Mouse (Mus musculus): ENCODE measurements around the gene Kazn. TPM values are rescaled to one million over a fixed set of nuclear protein-coding genes. Genes with fewer than 3 reads are reported as not detected.

Kazn gene
- total and polyA plus RNA-seq, 3 experiments: 1.3 to 9.7 (median 4.2) TPM

GRCm38 (mm10) chr4:142218997-142219396, 20.2 kb downstream of the Kazn start:
- no peaks in the 10 kb centered on the region for H3K27me3 ChIP-seq (replicated peaks)
- peaks cover 0 to 14% of the 10 kb centered on the region in 2 experiments for H3K36me3 ChIP-seq (replicated peaks in 1 of 2; ENCODE audit: control insufficient read depth in 1 of 2, insufficient read depth in 1 of 2, low read length in 1 of 2)
- no peaks in the 10 kb centered on the region for H3K9me3 ChIP-seq (replicated peaks; ENCODE audit: low read length)
- H3K27ac ChIP-seq (ENCODE audit: insufficient read depth, low read depth): no peak overlapping the region
- in situ Hi-C loops (cut with MboI; ENCODE audit: low pct_ligation_motif_present, low pct_unique_long_range_greater_than_20kb, low sequenced_read_pairs): no loop called here
- no peak overlapping the region for H3K4me3 ChIP-seq (replicated peaks in 1 of 3; ENCODE audit: low read depth in 2 of 3, low read length in 2 of 3, poor library complexity in 1 of 3)
- TF ChIP-seq CTCF (conservative IDR thresholded peaks at IDR 0.05 in 1 of 2, IDR thresholded peaks at IDR 0.05 in 1 of 2; ENCODE audit: low read depth in 2 of 2, low read length in 2 of 2): no peak
- no peak for TF ChIP-seq NRF1 (IDR thresholded peaks at IDR 0.05; ENCODE audit: low read depth, low read length)
- TF ChIP-seq TBP (conservative IDR thresholded peaks at IDR 0.05; ENCODE audit: low read depth, low read length): no peak
- TF ChIP-seq SMC3 (IDR thresholded peaks at IDR 0.05; ENCODE audit: low read depth, low read length): no peak
- no peak for TF ChIP-seq UBTF (IDR thresholded peaks at IDR 0.05; ENCODE audit: low read depth, low read length)
- no peak for TF ChIP-seq MAZ (IDR thresholded peaks at IDR 0.05; ENCODE audit: low read depth, low read length)
- no peak for TF ChIP-seq KAT2A (IDR thresholded peaks at IDR 0.05; ENCODE audit: insufficient replicate concordance, low read length)
- TF ChIP-seq MEF2A (IDR thresholded peaks at IDR 0.05; ENCODE audit: borderline replicate concordance, low read depth, low read length): no peak
- TF ChIP-seq MAX (IDR thresholded peaks at IDR 0.05; ENCODE audit: low read length): no peak
- TF ChIP-seq ETS1 (conservative IDR thresholded peaks at IDR 0.05; ENCODE audit: low read depth, low read length): no peak
- TF ChIP-seq POLR2A (IDR thresholded peaks at IDR 0.05; ENCODE audit: low read depth, low read length): no peak
- no peak for TF ChIP-seq CHD2 (IDR thresholded peaks at IDR 0.05; ENCODE audit: low read length)
- no peak for TF ChIP-seq ELF1 (IDR thresholded peaks at IDR 0.05; ENCODE audit: low read depth, low read length)
- TF ChIP-seq E2F4 (IDR thresholded peaks at IDR 0.05; ENCODE audit: insufficient replicate concordance, low read depth, low read length): no peak
- TF ChIP-seq GABPA (IDR thresholded peaks at IDR 0.05; ENCODE audit: insufficient replicate concordance, low read depth, low read length): no peak
- TF ChIP-seq POLR2AphosphoS2 (IDR thresholded peaks at IDR 0.05; ENCODE audit: low read depth, low read length): no peak
- DNase-seq (ENCODE audit: extremely low read depth): no peak
- no peak overlapping the region for H3K4me2 ChIP-seq (ENCODE audit: insufficient read depth, low read depth, poor library complexity, severe bottlenecking)
- H3K79me2 ChIP-seq (replicated peaks; ENCODE audit: control insufficient read depth, extremely low read depth, insufficient read depth, poor library complexity, severe bottlenecking): no peaks in the 10 kb centered on the region
- peaks cover 0 to 10% of the 10 kb centered on the region in 2 experiments; a peak in 2 of 4 replicates for H3K4me1 ChIP-seq (ENCODE audit: control insufficient read depth in 1 of 2, insufficient read depth in 2 of 2)
- H3K9ac ChIP-seq (ENCODE audit: insufficient read depth, low read depth): no peak overlapping the region
- dilution Hi-C loops (cut with MboI; ENCODE audit: extremely low pct_ligation_motif_present, extremely low pct_unique_long_range_greater_than_20kb, low sequenced_read_pairs): no loop called here

GRCm38 (mm10) chr4:142217048-142217447, 22.2 kb downstream of the Kazn start:
- no peak for DNase-seq (ENCODE audit: extremely low read depth)
- Histone ChIP-seq H3K27ac (ENCODE audit: insufficient read depth, low read depth) (no peak overlapping the region), H3K9ac (ENCODE audit: insufficient read depth, low read depth) (no peak overlapping the region), H3K4me3 (replicated peaks in 1 of 3; ENCODE audit: low read depth in 2 of 3, low read length in 2 of 3, poor library complexity in 1 of 3) (no peak overlapping the region), H3K36me3 (replicated peaks in 1 of 2; ENCODE audit: control insufficient read depth in 1 of 2, insufficient read depth in 1 of 2, low read length in 1 of 2) (peaks cover 0 to 10% of the 10 kb centered on the region in 2 experiments), H3K79me2 (replicated peaks; ENCODE audit: control insufficient read depth, extremely low read depth, insufficient read depth, poor library complexity, severe bottlenecking) (no peaks in the 10 kb centered on the region), H3K27me3 (replicated peaks) (no peaks in the 10 kb centered on the region), H3K4me2 (ENCODE audit: insufficient read depth, low read depth, poor library complexity, severe bottlenecking) (no peak overlapping the region), H3K9me3 (replicated peaks; ENCODE audit: low read length) (no peaks in the 10 kb centered on the region), H3K4me1 (ENCODE audit: control insufficient read depth in 1 of 2, insufficient read depth in 2 of 2) (peaks cover 0 to 19% of the 10 kb centered on the region in 2 experiments; a peak in 2 of 4 replicates)
- TF ChIP-seq EP300 (IDR thresholded peaks at IDR 0.05; ENCODE audit: low read length) (no peak), CTCF (conservative IDR thresholded peaks at IDR 0.05 in 1 of 2, IDR thresholded peaks at IDR 0.05 in 1 of 2; ENCODE audit: low read depth in 2 of 2, low read length in 2 of 2) (no peak), ETS1 (conservative IDR thresholded peaks at IDR 0.05; ENCODE audit: low read depth, low read length) (no peak), NRF1 (IDR thresholded peaks at IDR 0.05; ENCODE audit: low read depth, low read length) (no peak), RCOR1 (conservative IDR thresholded peaks at IDR 0.05; ENCODE audit: low read depth, low read length) (no peak), HCFC1 (IDR thresholded peaks at IDR 0.05; ENCODE audit: low read depth, low read length) (no peak), ZMIZ1 (IDR thresholded peaks at IDR 0.05; ENCODE audit: low read depth, low read length) (no peak), GABPA (IDR thresholded peaks at IDR 0.05; ENCODE audit: insufficient replicate concordance, low read depth, low read length) (no peak), PAX5 (IDR thresholded peaks at IDR 0.05; ENCODE audit: low read length) (no peak), JUN (IDR thresholded peaks at IDR 0.05; ENCODE audit: insufficient read depth, low read depth, low read length) (no peak), MAZ (IDR thresholded peaks at IDR 0.05; ENCODE audit: low read depth, low read length) (no peak), NELFE (IDR thresholded peaks at IDR 0.05; ENCODE audit: low read depth, low read length) (no peak)
- in situ Hi-C loops (cut with MboI; ENCODE audit: low pct_ligation_motif_present, low pct_unique_long_range_greater_than_20kb, low sequenced_read_pairs) (no loop called here), dilution Hi-C loops (cut with MboI; ENCODE audit: extremely low pct_ligation_motif_present, extremely low pct_unique_long_range_greater_than_20kb, low sequenced_read_pairs) (no loop called here)

Measured in CH12.LX (cell line).